Mouse (Mus musculus) bone marrow macrophage, adult 2 months (primary cell): ENCODE data around the gene Hoxd8. TPM values are rescaled to one million over a fixed set of nuclear protein-coding genes. Genes with fewer than 3 reads are reported as not detected.

ENCODE experiments used
- H3K27ac ChIP-seq: 2 replicates; pipeline ENCODE4 v1.5.1; 2012; ENCODE audit warnings: low read depth, low read length; ENCODE audit not compliant: insufficient read depth
- H3K4me1 ChIP-seq: 2 replicates; pipeline ENCODE4 v1.6.1; 2012; ENCODE audit warnings: low read length; ENCODE audit not compliant: control insufficient read depth, insufficient read depth
- H3K4me3 ChIP-seq: 2 replicates; pipeline ENCODE4 v1.5.1; 2012; ENCODE audit warnings: mild to moderate bottlenecking, low read length, moderate library complexity; ENCODE audit not compliant: insufficient read depth
- CTCF ChIP-seq: IDR thresholded peaks from 2 replicates; pipeline ENCODE4 v1.5.1; 2012; ENCODE audit warnings: low read depth, mild to moderate bottlenecking, low read length, moderate library complexity
- POLR2A ChIP-seq: IDR thresholded peaks from 2 replicates; pipeline ENCODE4 v1.6.1; 2012; ENCODE audit warnings: mild to moderate bottlenecking, low read depth, low read length, borderline replicate concordance
- polyA plus RNA-seq: library from polyadenylated mRNA; stranded (reverse); fragments of >200 nt; gene quantifications from 2 replicates; pipeline ENCODE4 v1.2.4, GENCODE M21; 2012; ENCODE audit not compliant: missing spikeins, insufficient read depth, insufficient read length

Hoxd8 gene
- polyA plus RNA-seq, 1 experiment, result not detected

GRCm38 (mm10) chr2:74734996-74735811 is 30.8 kb downstream of the Hoxd8 start:
- TF ChIP-seq CTCF, result no peak
- no peak for TF ChIP-seq POLR2A
- Histone ChIP-seq H3K4me1 (peaks cover 2% of the 10 kb centered on the region; the same call in 1 of the 2 replicates), H3K4me3 (no peak overlapping the region), H3K27ac (no peak overlapping the region)

- H3K4me3 ChIP-seq, result no peak overlapping the region
- TF ChIP-seq CTCF, result no peak
- TF ChIP-seq POLR2A, result no peak
- no peak overlapping the region for H3K27ac ChIP-seq
- peaks cover 2% of the 10 kb centered on the region; the same call in 1 of the 2 replicates for H3K4me1 ChIP-seq
These were observed 31.7 kb downstream of the Hoxd8 start for GRCm38 (mm10) chr2:74735851-74736687.

- Histone ChIP-seq H3K4me3 (no peak overlapping the region), H3K4me1 (peaks cover 2% of the 10 kb centered on the region; the same call in 1 of the 2 replicates), H3K27ac (no peak overlapping the region)
- no peak for TF ChIP-seq POLR2A
- TF ChIP-seq CTCF, result no peak
These were observed 32.5 kb downstream of the Hoxd8 start for GRCm38 (mm10) chr2:74736688-74737577.

DNA sequence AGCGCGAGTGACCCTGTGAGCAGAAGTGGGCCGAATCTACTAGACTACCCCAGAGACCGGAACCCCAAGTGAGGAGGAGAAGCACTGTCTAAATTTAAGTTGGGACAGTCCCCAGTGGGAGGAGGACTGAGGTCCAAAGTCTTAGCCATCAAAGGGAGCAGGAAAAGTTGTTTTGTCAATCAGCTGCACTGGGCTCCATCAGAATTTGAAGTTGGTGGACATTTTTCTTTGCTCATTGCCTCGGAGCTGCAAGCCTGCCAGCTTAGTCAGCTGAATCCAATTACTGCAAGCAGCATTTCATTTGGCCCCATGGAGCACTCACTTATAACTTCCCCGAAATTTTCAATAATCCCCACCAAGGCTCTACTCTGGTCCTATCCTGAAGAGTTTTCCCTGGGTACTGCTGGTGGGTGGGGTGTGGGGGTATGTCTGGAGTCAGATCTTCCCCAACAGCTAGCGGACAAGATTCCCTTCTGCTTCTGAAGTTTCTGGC is 33.2 kb downstream of the Hoxd8 start:
- Histone ChIP-seq H3K4me3 (no peak overlapping the region), H3K27ac (no peak overlapping the region), H3K4me1 (peaks cover 2% of the 10 kb centered on the region; the same call in 1 of the 2 replicates)
- no peak for TF ChIP-seq POLR2A
- no peak for TF ChIP-seq CTCF

- Histone ChIP-seq H3K4me1 (no peaks in the 10 kb centered on the region), H3K4me3 (no peak overlapping the region), H3K27ac (no peak overlapping the region)
- no peak for TF ChIP-seq CTCF
- TF ChIP-seq POLR2A, result no peak
These were observed 34.4 kb downstream of the Hoxd8 start for GRCm38 (mm10) chr2:74738623-74739475.

- TF ChIP-seq CTCF, result no peak
- no peak for TF ChIP-seq POLR2A
- Histone ChIP-seq H3K4me1 (no peaks in the 10 kb centered on the region), H3K4me3 (no peak overlapping the region), H3K27ac (no peak overlapping the region)
These were observed 35.0 kb downstream of the Hoxd8 start for GRCm38 (mm10) chr2:74739476-74739800.

DNA sequence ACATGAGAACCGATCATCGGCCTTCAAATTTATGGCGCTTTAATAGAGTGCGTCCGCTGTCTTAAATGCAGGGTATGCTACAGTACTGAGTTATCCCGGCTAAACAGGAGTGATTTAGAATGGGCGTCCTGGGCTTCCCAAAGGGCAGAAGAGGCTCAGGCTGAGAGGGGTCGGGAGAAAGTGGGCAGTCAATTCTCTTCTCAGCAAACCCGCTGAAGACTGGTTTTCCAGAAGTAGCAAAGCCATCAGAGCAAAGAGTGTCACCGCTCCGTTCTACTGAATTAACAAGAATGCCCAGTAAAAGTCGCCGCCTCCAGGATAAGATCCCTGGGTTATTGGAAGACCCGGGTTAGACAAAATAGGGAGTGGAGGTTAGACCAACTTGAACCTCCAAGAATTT is 35.5 kb downstream of the Hoxd8 start:
- Histone ChIP-seq H3K4me3 (no peak overlapping the region), H3K4me1 (no peaks in the 10 kb centered on the region), H3K27ac (no peak overlapping the region)
- TF ChIP-seq POLR2A (no peak), CTCF (no peak)

DNA sequence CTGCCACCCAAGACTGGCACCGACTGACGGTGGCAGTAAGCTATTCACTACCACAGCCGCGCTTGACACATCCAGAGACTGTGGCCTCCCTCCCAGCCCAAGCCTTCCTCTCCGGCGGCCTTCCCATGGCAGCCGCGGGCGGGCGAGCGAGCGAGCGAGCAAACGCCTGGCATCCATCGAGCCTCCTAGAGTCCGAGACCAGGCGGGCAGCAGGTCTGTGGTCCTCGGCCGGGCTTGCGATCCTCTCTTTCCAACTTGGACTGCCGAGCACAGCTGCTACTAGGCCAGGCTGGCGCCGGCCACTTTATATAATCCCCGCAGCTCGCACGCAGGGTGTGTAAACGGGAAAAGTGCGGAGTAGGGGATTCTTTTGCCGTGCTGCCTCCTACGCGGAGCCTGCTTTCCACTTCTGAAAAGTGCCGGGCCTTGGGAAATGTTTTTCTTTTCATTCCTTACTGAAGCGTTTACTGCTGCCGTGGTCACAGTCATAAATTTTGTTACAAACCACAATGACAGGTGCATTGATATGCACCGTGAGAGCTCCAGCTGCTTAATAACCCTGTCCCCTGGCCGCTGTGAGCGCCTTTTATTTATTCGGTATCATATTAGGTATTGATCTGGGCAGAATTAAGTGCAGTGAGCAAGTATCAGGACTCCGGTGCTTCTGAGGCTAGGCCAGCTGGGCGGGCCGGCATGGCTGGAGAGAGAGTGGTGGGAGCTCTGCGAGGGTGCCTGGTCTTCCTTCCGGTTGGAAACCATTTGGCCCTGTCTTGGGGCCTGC is 36.1 kb downstream of the Hoxd8 start:
- TF ChIP-seq CTCF, result no peak
- TF ChIP-seq POLR2A, result no peak
- H3K27ac ChIP-seq, result no peak overlapping the region
- H3K4me3 ChIP-seq, result no peak overlapping the region
- H3K4me1 ChIP-seq, result no peaks in the 10 kb centered on the region
